Mouse (Mus musculus) kidney, postnatal 4 days (tissue): ENCODE measurements around the gene Adra2a.

ENCODE experiments used
- DNase-seq, 2 experiments: peaks; one replicate each; pipeline ENCODE4 v3.0.0; 2021; ENCODE audit warnings: mixed read lengths in 2 of 2

Gene Adra2a

DNA sequence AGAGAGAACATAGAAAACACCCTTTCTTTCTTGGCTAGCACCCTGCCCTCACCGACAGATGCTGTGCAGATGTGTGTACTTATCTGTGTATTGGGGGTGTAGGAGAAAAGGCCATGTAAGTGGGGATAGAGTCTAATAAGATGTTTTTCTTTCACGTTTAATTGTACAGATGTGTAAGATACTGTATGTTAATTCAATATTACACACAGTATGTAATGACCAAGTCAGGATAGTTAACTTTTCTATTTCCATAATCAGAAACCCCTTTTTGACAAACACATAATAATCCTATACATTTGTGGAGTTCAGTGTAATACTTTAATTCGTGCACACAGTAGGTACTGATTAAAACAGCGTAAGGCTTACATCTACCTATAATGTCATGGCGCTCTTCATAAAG lies at the start of gene Adra2a:
Adra2a (plus strand) TSS at position 301 of the 400 bp plus-strand sequence.
- no peak for DNase-seq

DNA sequence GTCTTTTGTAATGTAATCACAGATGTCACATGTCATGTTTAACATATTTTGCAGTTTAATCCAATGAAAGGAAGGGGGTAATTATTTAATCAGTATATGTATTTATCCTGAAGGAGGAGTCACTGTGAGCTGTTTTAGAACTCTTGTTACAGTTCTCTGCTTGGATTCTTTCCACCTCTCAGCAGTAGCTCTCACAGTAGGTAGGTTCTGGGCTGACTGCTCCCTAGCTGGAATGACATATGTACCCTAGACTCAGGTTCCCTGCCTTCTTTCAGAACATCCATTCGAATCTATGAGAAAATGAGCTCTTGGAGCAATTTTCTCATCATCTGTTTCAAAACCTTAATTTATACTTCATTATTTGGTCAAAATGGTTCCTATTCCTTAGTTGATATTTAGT lies 49.7 kb upstream of the Adra2a start:
- DNase-seq: no peak

DNA sequence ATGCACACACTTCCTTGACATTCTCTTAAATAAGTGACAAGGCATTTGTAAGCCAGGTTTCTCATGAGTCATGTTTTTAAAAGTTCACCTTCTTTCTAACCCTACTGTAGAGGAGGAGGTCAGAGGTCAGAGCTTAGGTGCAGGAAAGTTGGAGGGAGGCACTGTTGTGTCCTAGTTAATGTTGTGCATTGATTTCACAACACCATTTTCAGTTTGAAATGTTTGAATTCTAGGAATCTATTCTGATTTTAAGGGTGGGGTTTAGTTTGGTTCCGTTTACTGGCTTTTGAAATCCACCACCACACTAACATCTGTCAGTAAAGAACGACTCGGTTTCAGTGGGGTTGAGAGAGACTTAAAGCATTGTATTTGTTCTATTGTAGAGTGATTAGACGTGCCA lies 33.0 kb upstream of the Adra2a start:
- DNase-seq: no peak

GRCm38 (mm10) chr19:54014999-54015398 lies 29.0 kb upstream of the Adra2a start:
- DNase-seq: no peak

DNA sequence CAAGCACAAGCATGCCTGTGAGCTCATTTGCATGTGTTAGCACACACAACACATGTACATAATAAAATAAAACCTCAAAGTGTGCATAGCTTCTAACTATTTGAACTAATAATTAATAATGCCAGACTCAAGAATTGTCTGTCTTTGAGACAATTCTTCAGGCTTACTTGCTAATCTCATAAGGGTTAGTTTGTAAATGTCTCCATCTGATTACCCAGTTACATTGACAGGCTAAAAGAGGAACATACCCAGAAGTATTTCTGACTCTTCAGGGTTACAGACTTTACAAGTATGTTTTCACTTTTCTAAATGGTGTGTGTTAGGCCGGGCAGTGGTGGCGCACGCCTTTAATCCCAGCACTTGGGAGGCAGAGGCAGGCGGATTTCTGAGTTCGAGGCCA lies 28.4 kb upstream of the Adra2a start:
- no peak for DNase-seq

DNA sequence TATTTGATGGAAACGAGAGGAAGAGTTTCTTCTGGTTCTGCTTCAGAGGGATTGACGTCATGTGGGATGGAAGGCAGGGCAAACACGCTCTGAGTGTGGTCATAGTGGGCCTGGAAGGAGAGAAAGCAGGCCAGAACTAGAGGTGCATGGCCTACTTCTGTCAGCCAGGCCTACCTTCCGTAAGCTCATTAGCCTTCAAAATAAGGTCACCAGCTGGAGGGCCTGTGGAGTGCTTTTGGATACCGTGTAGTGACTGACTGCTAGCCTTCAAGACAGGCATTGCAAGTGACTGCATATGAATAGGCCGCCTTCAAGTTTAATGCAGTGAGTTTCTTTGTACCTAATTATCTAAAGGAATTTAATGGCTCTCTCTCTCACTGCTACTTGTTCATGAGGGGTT lies 8.9 kb upstream of the Adra2a start:
- no peak for DNase-seq

GRCm38 (mm10) chr19:54039441-54039840 lies 4.5 kb upstream of the Adra2a start:
- DNase-seq: no peak

DNA sequence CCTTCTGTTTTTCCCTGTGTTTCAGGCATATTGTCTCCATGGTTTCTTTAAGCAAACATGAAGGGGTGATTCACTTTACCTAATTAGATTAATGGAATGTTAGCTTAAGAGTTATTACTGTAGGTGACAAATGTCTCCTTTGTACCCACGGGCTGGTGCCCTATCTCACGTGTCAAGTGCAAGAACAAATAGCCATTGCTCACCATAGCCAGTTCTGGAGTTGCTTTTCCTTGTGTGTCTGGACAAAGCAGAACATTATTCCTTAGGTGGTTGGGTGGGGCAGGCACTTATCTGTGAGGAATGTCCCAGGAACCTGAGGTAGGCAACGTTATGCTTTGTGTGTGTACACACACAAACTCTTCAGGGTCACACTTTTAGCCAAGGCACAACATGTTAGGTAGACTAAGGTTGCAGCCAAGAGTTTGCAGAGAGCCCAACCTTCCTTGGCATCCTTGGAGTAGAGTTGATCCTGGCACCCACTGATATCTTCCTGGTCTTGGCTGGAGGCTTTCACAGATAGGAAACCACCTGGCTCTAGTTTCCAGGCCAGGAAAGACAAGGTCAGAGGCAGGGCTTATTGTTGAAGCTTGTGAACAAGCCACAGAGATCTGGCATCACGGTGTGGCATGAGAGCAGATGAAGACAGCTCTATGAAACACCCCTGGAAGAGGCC lies 3.5 kb upstream of the Adra2a start:
- DNase-seq: no peak

DNA sequence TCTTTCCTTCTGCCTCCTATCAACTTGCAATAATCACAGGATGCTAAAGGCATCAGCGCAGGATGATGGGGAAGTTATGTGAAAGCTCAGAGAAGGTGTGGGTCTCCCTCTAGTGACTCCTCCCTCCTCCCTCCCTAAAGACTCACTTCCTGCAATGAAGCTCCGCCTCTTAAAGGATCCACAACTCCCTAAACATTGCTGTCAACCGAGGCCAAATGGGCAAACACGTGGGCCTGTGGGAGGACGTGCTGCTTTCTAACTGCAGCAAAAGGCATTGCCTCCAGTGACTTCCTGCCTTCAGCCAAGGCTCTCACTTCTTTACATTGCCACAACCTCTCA lies 3.0 kb upstream of the Adra2a start:
- DNase-seq: no peak

GRCm38 (mm10) chr19:54044507-54045371 lies 788 bp downstream of the Adra2a start:
- peak; percentile 86 to 88 for DNase-seq

GRCm38 (mm10) chr19:54045412-54045811 lies 1.5 kb downstream of the Adra2a start:
- DNase-seq: peak; percentile 51 to 59

DNA sequence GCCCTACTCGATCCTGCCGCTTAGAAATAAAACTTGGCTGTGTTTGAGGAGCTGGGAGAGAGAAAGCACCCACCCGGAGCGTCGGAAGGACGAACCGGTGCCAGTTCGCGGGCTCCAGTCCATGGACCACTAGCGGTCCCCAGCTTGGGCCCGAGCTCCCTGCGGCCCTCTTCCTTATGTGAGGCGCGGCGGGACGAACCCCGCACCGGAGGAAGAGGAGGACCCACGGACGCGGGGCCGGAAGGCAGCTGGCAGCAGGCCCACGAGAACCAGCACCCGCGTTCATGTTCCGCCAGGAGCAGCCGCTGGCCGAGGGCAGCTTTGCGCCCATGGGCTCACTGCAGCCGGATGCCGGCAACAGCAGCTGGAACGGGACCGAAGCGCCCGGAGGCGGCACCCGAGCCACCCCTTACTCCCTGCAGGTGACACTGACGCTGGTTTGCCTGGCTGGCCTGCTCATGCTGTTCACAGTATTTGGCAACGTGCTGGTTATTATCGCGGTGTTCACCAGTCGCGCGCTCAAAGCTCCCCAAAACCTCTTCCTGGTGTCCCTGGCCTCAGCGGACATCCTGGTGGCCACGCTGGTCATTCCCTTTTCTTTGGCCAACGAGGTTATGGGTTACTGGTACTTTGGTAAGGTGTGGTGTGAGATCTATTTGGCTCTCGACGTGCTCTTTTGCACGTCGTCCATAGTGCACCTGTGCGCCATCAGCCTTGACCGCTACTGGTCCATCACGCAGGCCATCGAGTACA lies 2.2 kb downstream of the Adra2a start:
- DNase-seq: peak; percentile 47 to 56

DNA sequence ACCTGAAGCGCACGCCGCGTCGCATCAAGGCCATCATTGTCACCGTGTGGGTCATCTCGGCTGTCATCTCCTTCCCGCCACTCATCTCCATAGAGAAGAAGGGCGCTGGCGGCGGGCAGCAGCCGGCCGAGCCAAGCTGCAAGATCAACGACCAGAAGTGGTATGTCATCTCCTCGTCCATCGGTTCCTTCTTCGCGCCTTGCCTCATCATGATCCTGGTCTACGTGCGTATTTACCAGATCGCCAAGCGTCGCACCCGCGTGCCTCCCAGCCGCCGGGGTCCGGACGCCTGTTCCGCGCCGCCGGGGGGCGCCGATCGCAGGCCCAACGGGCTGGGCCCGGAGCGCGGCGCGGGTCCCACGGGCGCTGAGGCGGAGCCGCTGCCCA lies 2.7 kb downstream of the Adra2a start:
- peak; percentile 18 to 38 for DNase-seq

- peak in 1 of 2 experiments; percentile 33 for DNase-seq
These were observed 3.6 kb downstream of the Adra2a start for GRCm38 (mm10) chr19:54047386-54048050.

GRCm38 (mm10) chr19:54048161-54048885 lies 4.4 kb downstream of the Adra2a start:
- no peak for DNase-seq

- no peak for DNase-seq
These were observed 7.7 kb downstream of the Adra2a start for GRCm38 (mm10) chr19:54051651-54052050.

GRCm38 (mm10) chr19:54055845-54056244 lies 11.9 kb downstream of the Adra2a start:
- DNase-seq: no peak

- no peak for DNase-seq
These were observed 24.5 kb downstream of the Adra2a start for GRCm38 (mm10) chr19:54068447-54068846.

- peak; percentile 39 to 58 for DNase-seq
These were observed 26.6 kb downstream of the Adra2a start for GRCm38 (mm10) chr19:54070521-54070920.

GRCm38 (mm10) chr19:54072233-54072800 lies 28.4 kb downstream of the Adra2a start:
- DNase-seq: no peak

DNA sequence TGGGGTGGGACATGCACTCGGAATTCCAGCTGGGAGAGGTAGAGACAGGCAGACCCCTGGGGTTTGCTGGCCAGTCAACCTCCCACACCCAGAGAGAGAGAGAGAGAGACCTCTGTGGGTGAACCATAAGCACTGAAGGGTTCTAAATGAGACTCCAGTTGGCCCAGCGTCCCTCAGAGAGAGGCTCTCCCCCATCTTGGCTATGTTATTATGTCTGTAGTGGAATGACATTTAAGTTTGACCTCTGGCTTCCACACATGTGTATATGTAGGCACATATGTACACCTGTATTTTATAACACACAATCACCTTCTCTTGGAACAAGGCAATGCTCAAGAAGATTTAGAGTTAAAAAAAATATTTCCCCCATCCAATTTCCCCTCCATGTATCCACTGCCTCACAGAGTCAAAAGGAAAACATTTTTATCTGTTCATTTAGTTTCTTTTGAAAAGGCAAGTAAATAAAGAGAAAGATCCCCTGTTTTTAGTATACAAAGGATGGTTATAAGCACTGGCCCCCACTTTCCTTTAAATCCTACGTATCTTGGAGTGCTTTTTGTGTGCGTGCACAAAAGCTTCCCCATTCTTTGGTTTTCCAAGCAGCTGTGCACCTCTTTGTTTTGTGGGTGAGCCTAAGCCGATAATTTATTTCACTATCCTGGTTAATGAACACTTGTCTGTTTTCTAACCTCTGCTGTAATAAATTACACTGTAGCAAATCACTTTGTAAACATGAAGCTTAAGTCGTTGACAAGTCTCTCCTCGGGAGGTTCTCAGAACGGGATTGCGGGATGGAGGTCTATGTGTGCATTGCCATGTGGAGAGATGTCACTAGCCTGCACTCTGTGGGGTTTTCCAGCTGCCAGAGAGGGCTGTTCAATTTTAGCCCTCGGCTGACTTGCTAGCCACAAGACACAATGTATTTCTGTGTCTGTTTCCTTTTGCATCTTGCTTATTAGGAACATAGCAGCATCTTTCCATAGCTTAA lies 32.7 kb downstream of the Adra2a start:
- no peak for DNase-seq
